Mouse (Mus musculus): ENCODE results near the gene Gas2l3. TPM values are rescaled to one million over a fixed set of nuclear protein-coding genes. Genes with fewer than 3 reads are reported as not detected.

Gas2l3 gene
- total RNA-seq, 1 experiment: 25.5 TPM

GRCm38 (mm10) chr10:89444381-89444780, 614 bp upstream of the Gas2l3 start:
- TF ChIP-seq ZNF384 (IDR thresholded peaks at IDR 0.05; ENCODE audit: low read depth, low read length) (no peak), CHD2 (IDR thresholded peaks at IDR 0.05; ENCODE audit: low read depth, low read length) (no peak), ZC3H11A (IDR thresholded peaks at IDR 0.05; ENCODE audit: borderline replicate concordance, low read depth, low read length) (no peak), HCFC1 (IDR thresholded peaks at IDR 0.05; ENCODE audit: borderline replicate concordance, insufficient read depth, low read length) (no peak), MAFK (IDR thresholded peaks at IDR 0.05; ENCODE audit: insufficient read depth, low read depth, low read length) (no peak)
- DNase-seq (ENCODE audit: low read depth, low spot score): no peak
- no peaks in the 10 kb centered on the region for H3K9me3 ChIP-seq (ENCODE audit: control insufficient read depth, insufficient read depth, low read depth, low read length)
- H3K4me1 ChIP-seq (ENCODE audit: control insufficient read depth in 2 of 2, insufficient read depth in 2 of 2, low read length in 2 of 2, poor library complexity in 1 of 2): peaks cover 3% of the 10 kb centered on the region in 2 experiments; a peak in 1 of 4 replicates
- H3K27ac ChIP-seq (ENCODE audit: insufficient read depth, low read depth, low read length, poor library complexity, severe bottlenecking): no peak overlapping the region
- H3K4me3 ChIP-seq (ENCODE audit: insufficient read depth in 1 of 2, low read depth in 1 of 2, low read length in 2 of 2, poor library complexity in 1 of 2, severe bottlenecking in 1 of 2): peak overlapping the region in 1 of 2 experiments; percentile 99; a peak in 2 of 4 replicates
- peak overlapping the region; percentile 31; the same call in 1 of the 2 replicates for H3K9ac ChIP-seq (ENCODE audit: insufficient read depth, low read depth, low read length, poor library complexity, severe bottlenecking)
- H3K36me3 ChIP-seq (ENCODE audit: control insufficient read depth, insufficient read depth, low read length, poor library complexity, severe bottlenecking): no peaks in the 10 kb centered on the region
- in situ Hi-C loops (cut with MboI; ENCODE audit: low sequenced_read_pairs in 2 of 2, unreplicated experiment in 2 of 2): no loop called here

DNA sequence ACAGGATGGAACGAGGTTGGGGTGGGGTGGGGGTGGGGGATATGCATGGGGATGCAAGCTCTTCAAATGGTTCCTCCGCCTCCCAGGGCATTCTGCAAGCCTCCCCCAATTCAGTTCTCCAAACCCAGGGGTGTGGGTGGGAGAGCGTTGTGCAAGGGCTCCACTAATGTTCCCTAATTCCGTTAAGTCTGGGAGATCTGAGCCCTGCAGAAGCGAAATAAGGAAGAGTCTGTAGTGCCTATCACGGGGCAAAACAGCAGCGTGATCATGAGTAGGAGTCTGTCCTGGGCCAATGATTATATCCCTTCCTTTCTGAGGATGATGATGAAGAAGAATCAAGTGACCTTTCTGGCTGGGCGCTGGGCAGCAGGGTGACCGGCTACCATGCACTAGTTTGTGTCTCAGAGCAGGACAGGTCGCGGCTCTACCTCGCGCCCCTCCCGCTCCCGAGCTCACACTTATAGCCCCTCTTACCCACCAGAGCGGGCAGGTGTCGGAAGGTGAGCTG, 598 bp downstream of the Gas2l3 start:
- peak overlapping the region; percentile 29; the same call in 1 of the 2 replicates for H3K27ac ChIP-seq (ENCODE audit: insufficient read depth, low read depth, low read length, poor library complexity, severe bottlenecking)
- DNase-seq (ENCODE audit: low read depth, low spot score): no peak
- in situ Hi-C loops (cut with MboI; ENCODE audit: low sequenced_read_pairs in 2 of 2, unreplicated experiment in 2 of 2): no loop called here

GRCm38 (mm10) chr10:89442640-89443039, 1.1 kb downstream of the Gas2l3 start:
- H3K36me3 ChIP-seq (ENCODE audit: control insufficient read depth, insufficient read depth, low read length, poor library complexity, severe bottlenecking): no peaks in the 10 kb centered on the region; the same call in 1 of the 2 replicates
- no peak overlapping the region for H3K9ac ChIP-seq (ENCODE audit: insufficient read depth, low read depth, low read length, poor library complexity, severe bottlenecking)
- H3K4me1 ChIP-seq (ENCODE audit: control insufficient read depth in 2 of 2, insufficient read depth in 2 of 2, low read length in 2 of 2, poor library complexity in 1 of 2): peaks cover 3% of the 10 kb centered on the region in 2 experiments; a peak in 2 of 4 replicates
- no peak overlapping the region for H3K27ac ChIP-seq (ENCODE audit: insufficient read depth, low read depth, low read length, poor library complexity, severe bottlenecking)
- TF ChIP-seq CHD2 (IDR thresholded peaks at IDR 0.05; ENCODE audit: low read depth, low read length) (no peak), HCFC1 (IDR thresholded peaks at IDR 0.05; ENCODE audit: borderline replicate concordance, insufficient read depth, low read length) (no peak), MAFK (IDR thresholded peaks at IDR 0.05; ENCODE audit: insufficient read depth, low read depth, low read length) (peak; percentile 47; the same call in 1 of the 2 replicates), ZNF384 (IDR thresholded peaks at IDR 0.05; ENCODE audit: low read depth, low read length) (no peak), ZC3H11A (IDR thresholded peaks at IDR 0.05; ENCODE audit: borderline replicate concordance, low read depth, low read length) (no peak)
- in situ Hi-C loops (cut with MboI; ENCODE audit: low sequenced_read_pairs in 2 of 2, unreplicated experiment in 2 of 2): no loop called here
- DNase-seq (ENCODE audit: low read depth, low spot score): no peak
- peak overlapping the region; percentile 86 to 99 for H3K4me3 ChIP-seq (ENCODE audit: insufficient read depth in 1 of 2, low read depth in 1 of 2, low read length in 2 of 2, poor library complexity in 1 of 2, severe bottlenecking in 1 of 2)
- no peaks in the 10 kb centered on the region for H3K9me3 ChIP-seq (ENCODE audit: control insufficient read depth, insufficient read depth, low read depth, low read length)

More for the DNA sequence above, 598 bp downstream of the Gas2l3 start:
- H3K4me3 ChIP-seq (ENCODE audit: insufficient read depth in 1 of 2, low read depth in 1 of 2, low read length in 2 of 2, poor library complexity in 1 of 2, severe bottlenecking in 1 of 2): peak overlapping the region; percentile 86 to 99
- H3K9ac ChIP-seq (ENCODE audit: insufficient read depth, low read depth, low read length, poor library complexity, severe bottlenecking): peak overlapping the region; percentile 76
- no peaks in the 10 kb centered on the region for H3K9me3 ChIP-seq (ENCODE audit: control insufficient read depth, insufficient read depth, low read depth, low read length)
- no peaks in the 10 kb centered on the region for H3K36me3 ChIP-seq (ENCODE audit: control insufficient read depth, insufficient read depth, low read length, poor library complexity, severe bottlenecking)
- H3K4me1 ChIP-seq (ENCODE audit: control insufficient read depth in 2 of 2, insufficient read depth in 2 of 2, low read length in 2 of 2, poor library complexity in 1 of 2): peaks cover 3% of the 10 kb centered on the region in 2 experiments; a peak in 2 of 4 replicates
- TF ChIP-seq ZNF384 (IDR thresholded peaks at IDR 0.05; ENCODE audit: low read depth, low read length) (no peak), MAFK (IDR thresholded peaks at IDR 0.05; ENCODE audit: insufficient read depth, low read depth, low read length) (no peak), HCFC1 (IDR thresholded peaks at IDR 0.05; ENCODE audit: borderline replicate concordance, insufficient read depth, low read length) (no peak), CHD2 (IDR thresholded peaks at IDR 0.05; ENCODE audit: low read depth, low read length) (no peak), ZC3H11A (IDR thresholded peaks at IDR 0.05; ENCODE audit: borderline replicate concordance, low read depth, low read length) (no peak)

DNA sequence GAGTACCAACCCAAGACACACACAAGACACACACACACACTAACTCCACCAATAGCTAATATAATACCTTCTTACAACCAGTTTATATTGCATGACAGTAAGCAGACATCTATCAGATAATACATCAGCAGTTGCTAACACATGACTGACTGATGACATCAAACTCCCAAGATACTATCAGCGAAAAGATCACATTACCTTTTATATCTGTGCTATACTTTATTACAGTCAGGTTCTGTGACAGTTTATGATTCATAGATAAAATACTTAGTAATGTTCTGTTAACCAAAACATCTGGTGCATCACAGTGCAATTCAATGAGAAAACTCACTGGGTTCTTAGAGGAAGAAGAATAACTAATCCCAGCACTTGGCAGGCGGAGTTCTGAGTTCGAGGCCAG, 1.8 kb downstream of the Gas2l3 start:
- no peak for DNase-seq (ENCODE audit: low read depth, low spot score)
- TF ChIP-seq ZNF384 (IDR thresholded peaks at IDR 0.05; ENCODE audit: low read depth, low read length) (no peak), ZC3H11A (IDR thresholded peaks at IDR 0.05; ENCODE audit: borderline replicate concordance, low read depth, low read length) (no peak)

More for the DNA sequence above, 1.8 kb downstream of the Gas2l3 start:
- in situ Hi-C loops (cut with MboI; ENCODE audit: low sequenced_read_pairs in 2 of 2, unreplicated experiment in 2 of 2): no loop called here
- peaks cover 2% of the 10 kb centered on the region; the same call in 1 of the 2 replicates for H3K36me3 ChIP-seq (ENCODE audit: control insufficient read depth, insufficient read depth, low read length, poor library complexity, severe bottlenecking)
- no peak overlapping the region for H3K9ac ChIP-seq (ENCODE audit: insufficient read depth, low read depth, low read length, poor library complexity, severe bottlenecking)
- H3K9me3 ChIP-seq (ENCODE audit: control insufficient read depth, insufficient read depth, low read depth, low read length): no peaks in the 10 kb centered on the region
- H3K4me3 ChIP-seq (ENCODE audit: insufficient read depth in 1 of 2, low read depth in 1 of 2, low read length in 2 of 2, poor library complexity in 1 of 2, severe bottlenecking in 1 of 2): no peak overlapping the region
- peaks cover 3% of the 10 kb centered on the region in 2 experiments; a peak in 2 of 4 replicates for H3K4me1 ChIP-seq (ENCODE audit: control insufficient read depth in 2 of 2, insufficient read depth in 2 of 2, low read length in 2 of 2, poor library complexity in 1 of 2)
- no peak overlapping the region for H3K27ac ChIP-seq (ENCODE audit: insufficient read depth, low read depth, low read length, poor library complexity, severe bottlenecking)

All from ES-E14 (cell line).